Mouse (Mus musculus) testis, adult 10 weeks (tissue): Measurements from ENCODE around the gene Gbp5. TPM values are rescaled to one million over a fixed set of nuclear protein-coding genes. Genes with fewer than 3 reads are reported as not detected.

Source experiments
- polyA plus RNA-seq: library from polyadenylated mRNA; stranded (reverse); fragments of 350-450 nt; fragmentation: Illumina TruSeq; extraction: RNeasy Lipid Tissue Mini Kit (QIAGEN cat#74804); gene quantifications from one replicate; pipeline ENCODE4 v1.2.3, GENCODE M21; 2014; ENCODE audit warnings: low read depth, low replicate concordance

The Gbp5 gene
- polyA plus RNA-seq, result 2.2 TPM

GRCm38 (mm10) chr3:142493536-142494061 lies at the start of gene Gbp5:
Gene Gbp5 (plus strand): TSS chr3:142493978.

GRCm38 (mm10) chr3:142530087-142530953 lies 36.5 kb downstream of the Gbp5 start, which contains the start of gene Gbp7:
Gene Gbp7 (plus strand): TSS chr3:142530342.

GRCm38 (mm10) chr3:142559632-142560228 lies 66.0 kb downstream of the Gbp5 start, which contains the start of gene Gbp3:
Gene Gbp3 (plus strand): TSS chr3:142560026.

Other genes with a start within 250 kb of the Gbp5 start
- 11.3 TPM for gene Pdlim5, start 98.3 kb upstream of the Gbp5 start, polyA plus RNA-seq
- gene Gbp7, start 36.4 kb downstream of the Gbp5 start, polyA plus RNA-seq, result 2.5 TPM
- 1.7 TPM for gene Gbp3, start 66.0 kb downstream of the Gbp5 start, polyA plus RNA-seq
- 0.14 TPM for gene Gbp2b, start 100.9 kb downstream of the Gbp5 start, polyA plus RNA-seq
- gene Gbp2, start 126.6 kb downstream of the Gbp5 start, polyA plus RNA-seq, result 3.1 TPM
- 12.3 TPM for gene Kyat3, start 207.1 kb downstream of the Gbp5 start, polyA plus RNA-seq